Mouse (Mus musculus) gonadal fat pad, adult 2 months (tissue): Measurements from ENCODE around the gene Plekhm3. TPM values are rescaled to one million over a fixed set of nuclear protein-coding genes. Genes with fewer than 3 reads are reported as not detected.
A peak's percentile ranks its signal among the peaks of the same experiment; 100 is the strongest.

Source experiments
- DNase-seq: peaks from one replicate; pipeline ENCODE4 v3.0.0-alpha.2; 2012; ENCODE audit warnings: low read depth
- polyA plus RNA-seq: library from polyadenylated mRNA; depleted of rRNA; stranded (reverse); fragments of >200 nt; gene quantifications from 2 replicates; pipeline ENCODE4 v1.2.3, GENCODE M21; 2012

Gene Plekhm3
- polyA plus RNA-seq, 1 experiment, result 5.1 TPM

DNA sequence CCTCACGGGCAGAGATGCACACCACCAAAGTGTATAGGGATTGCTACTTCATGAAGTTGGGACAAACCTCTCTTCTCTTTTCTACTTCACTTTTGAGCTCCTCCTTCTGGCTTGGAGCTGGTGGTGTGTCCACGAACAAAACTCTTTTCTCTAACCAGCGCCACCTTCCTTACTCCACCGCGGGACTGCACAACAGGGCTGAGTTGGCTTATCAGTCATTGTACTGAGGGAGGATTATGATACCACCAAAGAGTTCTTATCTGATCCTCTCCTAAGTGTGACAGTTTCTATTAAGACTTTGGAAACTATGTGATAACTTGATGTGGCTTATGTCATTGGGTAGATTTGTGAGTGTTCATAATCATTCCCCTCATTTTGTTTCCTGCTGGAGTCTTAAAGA lies 129.2 kb downstream of the Plekhm3 start:
- no peak for DNase-seq

DNA sequence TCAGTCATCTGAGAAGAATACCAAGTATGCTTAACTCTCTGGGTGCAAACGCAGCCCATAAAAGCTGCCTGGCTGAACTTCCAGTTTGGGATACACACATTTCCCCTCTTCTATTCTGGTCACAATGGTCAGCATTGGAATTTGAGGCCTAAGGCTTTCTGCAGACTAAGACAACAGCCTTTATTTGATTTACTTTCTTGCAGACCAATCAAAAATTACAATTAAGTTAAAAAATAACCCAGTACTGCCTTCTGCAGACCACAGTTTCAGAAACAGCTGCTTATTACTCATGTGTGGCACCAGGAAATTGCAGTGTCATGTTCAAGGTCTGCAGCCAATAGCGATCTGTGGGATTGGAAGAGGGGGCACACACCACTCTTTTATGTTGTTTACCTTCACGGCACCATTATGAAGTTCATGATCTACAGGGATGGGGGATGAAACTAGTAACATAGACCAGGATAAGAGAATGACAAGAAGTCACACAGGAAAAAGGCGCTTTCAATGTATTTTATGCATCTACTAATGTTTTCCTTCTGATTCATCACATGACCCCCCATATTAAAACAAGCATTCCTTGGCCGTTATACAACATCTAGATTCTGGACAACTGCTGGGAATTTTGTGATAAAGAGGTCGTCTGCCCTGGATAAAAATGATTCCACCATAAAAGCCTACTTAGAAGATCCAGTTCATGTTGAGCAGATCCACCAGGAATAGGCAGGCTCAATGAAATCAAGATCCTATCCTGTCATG lies 130.1 kb downstream of the Plekhm3 start:
- no peak for DNase-seq

DNA sequence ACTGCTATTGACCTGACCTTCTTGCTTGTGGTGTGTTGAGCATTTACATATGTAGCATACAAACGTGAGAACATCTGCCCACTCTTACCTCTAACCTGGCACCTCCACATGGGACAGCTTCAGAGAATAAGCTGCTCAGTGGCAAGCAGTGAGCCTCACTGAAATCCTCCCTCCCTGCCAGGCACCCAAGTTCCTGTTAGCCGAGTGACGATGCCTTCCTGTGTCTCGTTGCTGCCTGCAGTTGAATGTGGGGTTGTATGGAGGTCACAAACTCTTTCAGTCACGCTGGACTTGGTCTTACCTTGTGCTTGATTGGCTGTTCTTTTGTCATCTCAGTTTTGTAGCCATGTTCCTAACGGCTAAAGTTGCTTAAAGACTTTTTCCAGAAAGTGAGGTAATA lies 133.1 kb downstream of the Plekhm3 start:
- DNase-seq, result no peak

DNA sequence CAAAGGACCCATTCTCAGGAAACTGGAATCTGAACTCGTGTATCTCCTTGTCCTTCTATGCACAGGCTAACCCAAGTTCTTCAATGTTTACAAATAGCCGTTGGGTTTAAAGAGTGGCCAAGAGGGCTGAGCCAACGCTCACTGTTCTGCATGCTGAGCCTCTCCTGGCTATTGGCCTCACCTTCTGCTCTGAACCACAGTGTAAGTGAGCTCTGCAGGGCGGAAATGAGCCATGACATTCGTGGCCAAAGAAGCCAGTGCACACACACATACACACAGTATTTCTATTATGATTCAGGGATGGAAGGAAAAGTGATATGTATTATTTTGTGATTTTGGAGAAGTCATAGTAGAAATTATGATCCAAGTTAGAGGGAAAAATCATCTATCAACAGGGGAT lies 138.9 kb downstream of the Plekhm3 start:
- DNase-seq, result no peak

DNA sequence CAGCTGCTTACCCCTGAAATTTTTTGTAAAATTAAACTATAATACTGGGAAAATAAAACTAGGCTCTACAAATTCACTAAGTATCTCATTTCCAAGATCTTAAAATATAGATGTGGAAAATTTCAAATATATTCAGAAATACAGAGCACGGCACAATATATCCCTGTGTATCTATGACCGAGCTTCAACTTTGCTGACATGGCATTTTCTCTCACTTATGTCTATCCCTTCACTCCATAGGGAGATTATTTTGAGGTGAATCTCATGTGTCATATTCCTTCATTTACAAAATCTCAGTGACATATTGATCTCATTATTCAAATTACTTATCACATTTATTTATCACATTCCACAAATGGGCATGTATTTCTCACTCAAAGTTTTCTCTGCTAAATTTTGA lies 143.4 kb downstream of the Plekhm3 start:
- DNase-seq, result no peak

DNA sequence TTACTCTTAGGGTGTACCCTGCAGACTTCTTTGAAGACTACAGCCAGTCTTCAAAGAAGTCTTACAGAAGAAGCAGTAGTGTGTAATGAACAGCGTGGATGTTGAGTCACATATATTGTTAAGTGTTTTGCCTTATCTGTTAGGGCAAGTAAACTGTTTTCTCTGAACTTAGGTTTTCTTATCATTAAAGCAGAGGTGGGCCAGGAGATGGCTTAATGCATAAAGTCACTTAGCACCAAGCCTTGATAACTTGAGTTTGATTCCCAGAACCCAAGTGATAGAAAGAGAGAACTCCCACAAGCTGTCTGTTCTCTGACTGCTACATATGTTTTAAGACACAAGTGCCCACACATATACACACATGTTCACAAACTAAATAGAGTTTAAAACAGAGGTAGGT lies 144.7 kb downstream of the Plekhm3 start:
- no peak for DNase-seq

DNA sequence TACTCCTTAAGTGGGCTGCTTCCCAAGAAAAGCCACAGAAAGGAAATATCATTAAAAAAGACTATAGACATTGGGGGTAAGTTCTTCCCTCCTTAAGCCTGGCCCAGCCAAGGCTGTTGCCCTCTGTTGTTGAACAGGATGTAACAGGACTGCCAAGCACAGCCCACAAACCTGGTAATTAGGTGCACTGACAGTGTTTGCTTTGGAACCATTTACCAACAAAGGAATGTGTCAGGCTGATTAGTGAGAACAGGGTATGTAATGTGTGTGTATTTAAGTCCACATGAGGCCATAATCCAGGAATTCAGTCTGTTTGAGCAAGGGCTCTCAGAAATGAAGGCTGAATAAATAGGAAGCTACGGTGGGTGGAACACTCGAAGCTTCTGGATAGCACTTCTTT lies 147.5 kb downstream of the Plekhm3 start:
- DNase-seq, result peak; percentile 88

DNA sequence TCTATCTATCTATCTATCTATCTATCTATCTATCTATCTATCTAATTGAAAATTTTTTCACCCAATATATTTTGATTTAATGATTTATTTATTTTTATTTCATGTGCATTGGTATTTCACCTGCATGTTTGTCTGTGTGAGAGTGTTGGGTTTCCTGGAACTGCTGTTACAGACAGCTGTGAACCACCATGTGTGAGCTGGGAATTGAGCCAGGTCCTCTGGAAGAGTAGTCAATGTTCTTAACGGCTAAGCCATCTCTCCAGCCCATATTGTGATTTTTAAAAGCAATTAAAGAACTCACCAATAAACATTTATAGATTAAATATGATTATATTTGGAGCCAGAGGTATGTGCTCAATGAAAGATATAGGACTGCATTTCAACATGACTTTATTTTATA lies 148.9 kb downstream of the Plekhm3 start:
- no peak for DNase-seq

DNA sequence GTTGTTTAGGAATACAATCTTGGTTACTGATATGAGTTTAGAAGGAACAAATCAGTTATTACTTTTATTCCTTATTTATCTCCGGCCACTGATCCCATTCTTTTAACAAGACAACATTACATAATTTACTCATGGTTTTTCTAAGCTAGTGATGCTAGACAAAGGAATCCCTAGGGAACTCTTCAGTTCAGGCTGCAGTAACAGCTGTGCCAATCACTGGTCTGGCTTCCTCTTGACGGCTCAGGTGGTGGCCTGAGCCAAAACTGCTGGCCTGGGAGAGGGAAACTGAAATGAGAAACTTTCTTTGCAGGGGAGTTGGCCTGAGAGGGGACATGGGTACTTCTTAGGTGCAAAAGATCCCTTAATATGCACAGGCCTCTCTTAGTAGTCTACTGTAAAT lies 151.4 kb downstream of the Plekhm3 start:
- DNase-seq, result no peak

DNA sequence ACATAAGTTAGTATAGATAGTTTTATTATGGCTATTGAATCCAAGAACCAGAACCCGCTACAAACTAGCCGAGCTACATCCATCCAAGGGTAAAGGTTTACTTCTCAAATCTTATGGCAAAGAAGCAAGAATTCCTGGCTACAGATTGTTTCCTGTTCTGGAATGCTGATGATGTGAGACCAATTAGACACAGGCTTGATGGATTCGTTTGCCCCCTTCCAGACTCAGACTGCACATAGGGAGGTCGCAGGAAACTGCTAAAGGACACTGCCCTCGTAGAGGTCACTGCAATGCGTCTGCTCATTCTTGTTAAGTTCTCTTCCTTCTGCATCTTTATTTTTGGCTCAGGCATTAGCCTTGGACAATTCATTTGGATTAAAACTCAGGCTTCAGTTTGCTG lies 154.0 kb downstream of the Plekhm3 start:
- DNase-seq, result no peak

DNA sequence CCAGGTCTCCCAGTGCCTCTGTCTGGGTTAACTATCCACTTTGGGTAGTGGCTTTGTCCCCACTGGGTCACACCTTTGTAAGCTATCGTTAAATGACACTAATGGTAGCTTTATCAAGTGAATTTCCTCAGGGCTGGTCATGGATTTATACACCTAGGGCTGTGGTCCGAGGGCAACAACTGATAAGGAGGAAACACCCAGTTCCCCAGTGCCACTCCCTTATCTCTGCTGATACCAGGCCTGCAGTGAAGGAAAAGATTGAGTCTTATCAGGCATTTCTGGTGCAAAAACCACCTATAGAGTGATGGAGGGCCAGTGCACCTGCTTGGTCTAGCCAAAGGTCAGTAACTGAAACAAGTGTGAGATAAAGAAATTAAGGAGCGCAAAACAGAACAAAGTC lies 159.0 kb downstream of the Plekhm3 start:
- DNase-seq, result no peak

DNA sequence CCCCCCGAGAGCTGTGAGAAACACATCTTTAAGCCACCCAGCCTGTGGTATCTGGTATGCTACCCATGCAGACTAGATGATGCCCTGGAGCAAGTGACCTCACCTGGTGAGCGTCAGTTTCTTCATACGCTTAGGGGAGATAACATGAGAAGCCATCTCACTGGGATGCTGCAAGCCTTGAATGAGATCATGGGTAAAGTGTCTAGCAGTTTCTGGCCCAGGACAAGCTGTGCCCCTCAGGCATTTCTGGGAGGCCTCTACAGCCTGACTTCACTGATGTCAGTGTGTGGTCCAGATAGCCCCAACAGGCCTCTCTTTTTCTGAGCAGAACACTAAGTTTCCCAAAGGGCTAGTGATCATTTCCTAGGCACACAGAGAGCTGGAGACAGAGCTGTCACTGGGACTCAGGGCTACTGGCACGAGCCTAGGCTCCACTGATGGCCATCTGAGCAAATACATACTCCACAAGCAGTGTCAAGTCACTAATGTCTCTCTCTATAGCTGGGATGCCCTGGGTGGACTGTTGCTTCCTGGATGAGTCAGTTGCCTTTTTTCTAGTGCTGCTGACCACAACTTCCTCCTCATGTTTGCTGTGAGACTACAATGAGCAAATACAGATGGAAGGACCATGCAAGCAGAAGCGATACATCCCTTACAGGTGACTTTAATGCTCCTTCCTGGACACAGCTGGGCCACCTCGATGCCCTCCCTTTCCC lies 159.6 kb downstream of the Plekhm3 start:
- DNase-seq, result no peak

DNA sequence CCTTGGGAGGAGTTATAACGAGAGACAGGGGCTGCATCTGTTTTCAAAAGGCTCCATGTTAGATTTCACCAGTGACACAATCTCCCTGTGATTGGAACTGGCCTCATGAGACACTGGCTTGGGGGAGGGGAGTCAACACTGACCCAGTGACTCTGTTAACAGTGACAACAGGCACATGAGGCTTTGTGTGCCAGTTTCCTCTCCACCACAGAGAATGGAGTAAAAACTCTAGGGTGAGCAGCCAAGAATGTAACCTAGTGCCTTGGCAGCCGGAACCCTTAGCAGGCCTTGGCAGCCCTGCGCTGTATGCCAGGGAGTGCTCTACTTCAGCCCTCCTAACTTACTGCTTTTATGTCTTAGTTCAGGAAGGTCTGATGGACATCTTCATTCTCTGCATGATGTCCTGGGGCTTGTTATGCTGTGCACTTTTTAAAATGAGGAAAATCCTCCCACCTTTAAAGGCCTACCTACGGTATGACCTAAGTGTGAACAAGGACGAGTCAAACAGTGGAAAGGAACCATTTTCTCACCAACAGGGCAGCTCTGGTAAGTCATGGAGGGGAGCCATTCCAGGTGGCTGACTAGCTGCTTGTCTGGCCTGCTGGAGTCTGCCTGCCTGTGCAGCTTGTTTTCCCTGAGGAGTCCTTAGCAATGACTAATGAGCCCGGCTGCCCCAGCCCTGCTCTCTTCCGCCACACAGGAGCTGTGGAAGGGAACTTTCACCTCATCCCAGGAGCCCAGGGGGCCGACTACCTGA lies 161.2 kb downstream of the Plekhm3 start:
- DNase-seq, result no peak

DNA sequence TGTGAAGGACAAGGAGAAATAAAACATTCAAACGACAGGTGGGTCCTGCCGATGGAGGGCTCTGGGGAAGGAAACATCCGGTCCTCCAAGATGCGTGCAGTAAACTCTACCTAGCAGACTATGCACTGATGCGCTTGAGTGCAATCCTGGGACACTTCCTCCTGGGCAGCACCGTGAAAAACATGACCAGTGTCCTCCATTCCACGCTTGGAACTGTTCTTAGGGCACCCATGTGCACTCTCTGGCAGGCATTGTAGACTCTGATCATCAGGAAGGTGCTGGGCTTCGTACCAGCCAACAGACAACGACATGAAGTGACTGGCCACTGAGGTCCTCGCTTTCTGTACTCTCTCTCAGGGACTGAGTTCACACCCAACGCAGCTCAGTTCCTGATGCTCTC lies 162.5 kb downstream of the Plekhm3 start:
- DNase-seq, result no peak

DNA sequence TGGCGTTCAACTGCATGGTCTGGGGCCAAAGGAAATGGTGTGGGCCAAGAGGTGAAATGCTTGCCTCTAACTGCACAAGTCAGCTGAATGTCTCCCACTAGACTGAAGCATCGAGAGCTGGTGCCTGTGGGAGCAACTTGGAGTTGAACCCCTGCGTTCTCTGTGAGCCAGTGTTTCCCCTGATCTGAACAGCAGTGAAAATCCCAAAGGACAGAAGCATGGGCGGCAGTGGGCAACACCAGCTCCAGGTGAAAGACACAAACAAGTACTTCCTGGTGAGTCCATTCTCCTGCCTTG lies 163.4 kb downstream of the Plekhm3 start:
- DNase-seq, result no peak

DNA sequence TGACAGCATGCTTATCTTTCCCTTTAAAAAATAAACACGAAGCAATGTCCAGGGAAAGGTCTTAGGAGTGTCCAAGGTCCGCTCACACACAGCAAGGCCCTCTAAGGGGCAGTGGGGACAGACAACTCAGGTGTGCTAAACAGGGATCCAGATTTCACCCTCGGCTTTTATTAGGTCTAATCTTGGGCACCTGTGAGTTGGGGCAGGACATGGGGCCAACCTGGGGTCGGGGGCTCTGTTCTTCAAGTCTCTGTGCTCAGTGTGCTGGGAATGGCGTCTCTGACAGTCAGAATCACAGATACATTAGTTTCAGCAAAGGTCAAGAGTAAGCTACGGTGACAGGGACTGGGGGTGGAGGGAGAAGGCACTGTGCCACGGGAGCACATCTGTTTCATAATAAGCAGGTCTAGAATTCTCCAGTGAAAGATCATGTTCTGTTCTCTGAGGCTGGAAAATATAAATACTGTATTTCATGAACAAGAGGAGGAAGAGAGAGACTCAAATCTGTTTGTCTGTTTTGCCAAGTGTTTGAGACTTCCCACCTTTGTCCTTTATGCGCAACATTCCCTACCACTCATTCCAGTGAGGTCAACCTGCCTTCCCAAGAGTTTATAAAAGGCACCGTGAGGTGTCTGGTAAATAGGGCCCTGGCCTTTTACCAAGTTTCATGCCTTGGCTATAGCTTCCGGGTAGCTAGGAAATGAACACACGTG lies 163.9 kb downstream of the Plekhm3 start:
- DNase-seq, result no peak

DNA sequence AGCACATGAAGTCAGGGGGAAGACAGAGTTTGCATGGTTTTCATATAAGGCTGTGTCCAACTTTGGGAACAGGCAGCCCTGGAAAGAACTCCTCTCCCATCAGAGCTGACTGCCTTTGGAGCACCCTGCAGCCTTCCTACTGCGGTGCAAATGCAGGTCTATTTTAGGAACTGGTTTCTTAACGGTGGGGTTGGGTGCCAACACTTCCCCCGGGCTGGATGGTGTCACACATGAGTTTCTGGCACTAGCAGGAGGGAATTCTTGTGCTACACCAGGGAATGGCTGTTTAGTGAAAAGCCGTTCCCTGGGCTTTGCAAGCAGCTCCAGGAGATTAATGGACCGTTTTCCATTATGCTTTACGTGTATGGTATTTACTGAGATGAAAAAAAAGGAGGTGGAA lies 164.8 kb downstream of the Plekhm3 start:
- DNase-seq, result no peak

DNA sequence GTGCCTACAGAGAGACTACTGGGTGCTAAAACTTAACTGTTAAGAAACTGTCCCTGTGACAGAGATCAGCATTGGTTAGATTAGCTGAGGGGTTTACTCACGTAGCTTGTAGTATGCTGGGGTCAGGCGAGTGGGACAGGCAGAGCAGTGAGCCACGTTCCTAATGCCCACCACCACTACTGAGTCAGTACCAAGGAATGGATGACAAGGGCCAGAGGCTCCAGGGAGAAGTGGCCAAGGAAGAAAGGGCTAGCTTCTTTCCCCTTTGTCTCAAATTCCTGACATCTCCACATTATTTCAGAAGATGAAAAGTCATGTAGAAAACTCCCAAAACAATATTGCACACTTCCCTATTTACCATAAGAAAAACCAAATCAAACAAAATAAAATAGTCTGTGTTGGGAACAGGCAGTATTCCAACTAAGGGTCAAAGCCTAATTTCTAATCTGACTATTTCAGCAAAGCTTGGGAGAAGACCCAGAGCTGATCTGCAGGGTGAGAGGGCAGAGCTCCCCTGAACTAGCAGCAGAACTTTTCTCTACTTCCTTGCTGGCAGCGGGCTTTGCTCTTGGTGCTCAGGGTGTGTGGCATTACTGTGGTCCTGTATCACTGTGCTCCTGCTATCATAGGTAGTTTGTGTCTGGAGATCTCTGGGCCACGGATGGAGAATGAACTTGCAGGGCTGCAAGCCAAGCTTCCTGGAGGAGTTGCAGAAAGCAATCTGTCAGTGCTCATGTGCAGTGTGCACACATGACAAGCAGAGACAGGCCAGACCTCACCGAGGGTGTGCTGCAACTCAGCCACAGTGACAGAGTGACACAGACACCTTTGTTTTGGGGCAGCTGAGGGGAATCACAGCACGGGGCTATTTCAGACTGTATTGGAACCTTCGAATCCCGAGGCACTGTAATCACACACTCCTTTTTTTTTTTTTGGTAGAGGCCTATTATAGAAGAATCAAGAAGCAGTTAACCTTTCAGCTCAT lies 165.5 kb downstream of the Plekhm3 start:
- DNase-seq, result no peak

DNA sequence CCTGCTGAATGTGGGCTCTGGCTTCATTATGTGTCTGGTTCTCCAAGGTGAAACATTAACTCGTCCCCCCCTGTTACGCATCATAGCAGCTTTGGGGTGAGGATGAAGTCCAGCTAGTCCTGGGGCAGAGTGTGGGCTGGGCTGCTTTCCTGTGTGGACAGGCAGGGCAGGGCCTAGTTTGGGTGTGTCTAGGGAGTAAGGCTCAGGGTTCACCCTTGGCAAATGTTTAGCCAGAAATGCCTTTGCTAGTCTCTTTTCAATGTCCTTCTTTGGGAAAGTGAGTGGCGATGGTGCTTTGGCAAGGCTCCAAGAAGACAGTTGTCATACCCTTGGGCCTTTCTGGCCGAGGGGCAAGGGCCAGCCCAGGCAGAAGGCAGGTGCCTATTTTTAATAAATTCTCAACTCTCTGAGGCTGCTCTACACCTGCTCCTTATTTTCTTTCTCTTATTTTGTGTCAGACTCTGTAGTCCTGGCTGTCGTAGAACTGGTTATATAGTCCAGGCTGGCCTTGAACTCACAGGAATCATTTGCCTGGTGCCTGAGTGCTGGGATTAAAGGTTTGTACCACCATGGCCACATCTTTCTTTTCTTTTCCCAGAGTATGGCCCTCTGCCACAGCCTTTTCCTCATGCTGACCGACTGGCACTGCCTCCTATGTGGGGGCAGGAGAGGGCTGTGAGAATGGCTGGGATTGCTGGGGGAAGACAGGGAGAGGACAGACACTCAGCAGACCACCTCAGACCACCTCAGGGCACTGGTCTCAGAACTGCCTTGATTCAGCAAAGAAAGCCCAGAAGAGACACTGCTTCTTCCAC lies 168.7 kb downstream of the Plekhm3 start:
- DNase-seq, result no peak

DNA sequence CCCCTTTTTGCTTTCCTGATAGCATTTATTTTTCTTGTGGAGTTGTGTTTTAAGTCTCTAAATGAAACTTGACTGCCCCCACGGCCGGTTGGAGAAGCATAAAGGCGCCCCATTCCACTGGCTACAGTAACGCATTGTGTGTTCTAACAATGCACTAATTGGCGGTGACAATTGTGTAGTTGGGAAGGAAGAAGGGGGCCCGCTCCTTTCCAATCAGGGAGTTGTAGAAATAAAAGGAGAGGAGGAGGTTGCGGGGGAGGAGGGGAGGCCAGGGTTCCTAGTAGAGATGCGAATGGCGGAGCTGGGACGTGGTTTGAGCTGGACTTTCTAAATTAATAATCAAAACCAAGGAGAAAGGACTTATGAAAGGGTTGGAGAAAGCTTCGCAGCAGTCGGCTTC lies 176.8 kb downstream of the Plekhm3 start:
- DNase-seq, result no peak
